8 mouse cellular contexts compared by ENCODE assay signal in the genomic region with DNA sequence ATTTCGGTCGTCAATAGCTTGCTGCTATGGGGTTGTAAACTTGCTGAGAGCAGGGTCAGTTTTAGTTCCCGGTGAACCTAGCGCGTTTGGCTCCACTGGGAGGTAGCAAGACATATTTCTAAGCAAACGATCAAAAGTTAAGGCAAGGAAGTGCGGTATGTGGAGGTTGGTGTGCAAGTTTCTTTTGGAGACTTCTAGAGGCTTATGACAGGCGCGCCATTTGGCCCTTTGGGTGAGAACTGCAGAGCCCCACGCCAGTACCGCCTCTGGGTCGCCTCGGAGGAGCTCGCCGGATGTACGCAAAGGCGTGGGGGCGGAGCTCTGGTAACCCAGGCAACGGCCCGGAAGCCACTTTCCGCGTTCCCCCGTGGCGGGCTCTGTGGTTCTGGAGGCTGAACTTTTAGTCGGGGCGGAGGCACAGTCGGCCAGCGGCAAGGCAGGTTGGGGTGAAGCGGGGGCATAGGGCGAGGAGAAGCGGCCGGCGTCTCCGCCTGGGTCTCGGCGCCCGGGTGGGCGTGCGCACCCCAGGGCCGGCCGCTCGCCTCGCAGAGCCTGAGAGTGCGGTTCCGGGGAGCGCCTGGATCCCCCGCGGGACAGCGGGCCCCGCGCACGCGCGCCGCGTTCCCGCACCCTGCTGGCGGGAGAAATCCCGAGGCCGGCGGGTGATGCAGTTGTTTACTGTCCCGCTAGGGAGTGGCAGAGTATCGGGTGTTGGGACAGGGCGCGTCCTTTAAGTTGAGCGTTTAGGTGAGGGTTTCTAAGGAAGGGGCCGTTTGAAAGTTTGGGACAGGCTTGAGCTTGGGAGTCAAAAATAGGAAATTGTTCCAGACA. TPM values are rescaled to one million over a fixed set of nuclear protein-coding genes. Genes with fewer than 3 reads are reported as not detected.
DNase-seq lines count a peak whose midpoint lies in the region; ATAC-seq and TF ChIP-seq lines count a peak whose summit lies in the region.

A gene (plus strand): TSS at position 51 of the 831 bp plus-strand sequence.

- intact Hi-C loops in heart, postnatal 10 days (cut with DNase I) = no loop called here

- no peaks in the 10 kb centered on the region for H3K36me3 ChIP-seq in E14TG2a.4 (ENCODE audit: insufficient read depth, low read length)
- no peaks in the 10 kb centered on the region for H3K36me3 ChIP-seq in forebrain, embryonic 12.5 days (replicated peaks)
- H3K36me3 ChIP-seq in neural tube, embryonic 15.5 days = no peaks in the 10 kb centered on the region

- H3K4me1 ChIP-seq in E14TG2a.4 (replicated peaks; ENCODE audit: low read depth, low read length) = peaks cover 31% of the 10 kb centered on the region
- peaks cover 21% of the 10 kb centered on the region for H3K4me1 ChIP-seq in forebrain, embryonic 12.5 days
- H3K4me1 ChIP-seq in neural tube, embryonic 15.5 days = peaks cover 16% of the 10 kb centered on the region

- under 1% methylated on average over 64 of the region's 67 CpGs for WGBS in forebrain, embryonic 12.5 days
- under 1% methylated on average over 67 of the region's 67 CpGs for WGBS in neural tube, embryonic 15.5 days

- H3K27me3 ChIP-seq in E14TG2a.4 (ENCODE audit: insufficient read depth, low read length) = no peaks in the 10 kb centered on the region
- H3K27me3 ChIP-seq in forebrain, embryonic 12.5 days = no peaks in the 10 kb centered on the region
- H3K27me3 ChIP-seq in neural tube, embryonic 15.5 days (replicated peaks) = no peaks in the 10 kb centered on the region

- peak; percentile 99 for ATAC-seq in forebrain, embryonic 12.5 days (ENCODE audit: low FRiP score)
- ATAC-seq in neural tube, embryonic 15.5 days (ENCODE audit: low FRiP score) = peak; percentile 100

- peak within 1 kb of the TSS; percentile 90 for H3K27ac ChIP-seq in forebrain, embryonic 12.5 days
- H3K27ac ChIP-seq in neural tube, embryonic 15.5 days (replicated peaks) = peak within 1 kb of the TSS; percentile 87

- H3K4me3 ChIP-seq in E14TG2a.4 (replicated peaks; ENCODE audit: low read length) = peak within 1 kb of the TSS; percentile 95
- peak within 1 kb of the TSS; percentile 66 for H3K4me3 ChIP-seq in forebrain, embryonic 12.5 days (replicated peaks)
- H3K4me3 ChIP-seq in neural tube, embryonic 15.5 days (replicated peaks) = peak within 1 kb of the TSS; percentile 81

- peak; percentile 90 for DNase-seq in c-Kit-positive CD71-positive TER-119-positive erythroid progenitor cells, embryonic 14.5 days (ENCODE audit: low spot score)
- DNase-seq in heart, postnatal 10 days = peak; percentile 96 to 97
- DNase-seq in layer of hippocampus, adult 11-12 months (ENCODE audit: low spot score) = peak; percentile 92
- DNase-seq in lung, adult 18-20 months = peak; percentile 94 to 96
- DNase-seq in testis, postnatal 14 days (ENCODE audit: low spot score) = peak; percentile 93

- H3K9me3 ChIP-seq in E14TG2a.4 (ENCODE audit: low read length) = no peaks in the 10 kb centered on the region
- no peaks in the 10 kb centered on the region for H3K9me3 ChIP-seq in forebrain, embryonic 12.5 days
- H3K9me3 ChIP-seq in neural tube, embryonic 15.5 days (replicated peaks) = no peaks in the 10 kb centered on the region

- H3K9ac ChIP-seq in forebrain, embryonic 12.5 days = peak within 1 kb of the TSS; percentile 68
- peak within 1 kb of the TSS; percentile 56 for H3K9ac ChIP-seq in neural tube, embryonic 15.5 days (replicated peaks)

- TF ChIP-seq CTCF in E14TG2a.4 (conservative IDR thresholded peaks at IDR 0.05; ENCODE audit: low read length) = no peak

- H3K4me2 ChIP-seq in forebrain, embryonic 12.5 days = peak within 1 kb of the TSS; percentile 70
- peak within 1 kb of the TSS; percentile 69 for H3K4me2 ChIP-seq in neural tube, embryonic 15.5 days

RNA-seq across cellular contexts. Expression of the gene that starts here (rescaled TPM):
- 36.6 and 37.8 TPM in 2 replicates for polyA plus RNA-seq in forebrain, embryonic 12.5 days (2016; fragmentation: Nextera tagmentation; extraction: Ambion mirVana)
- 1 to 10 TPM; 6.8 to 8.9 TPM for total RNA-seq in heart, postnatal 10 days (2021)
- polyA plus RNA-seq in neural tube, embryonic 15.5 days (2015; fragmentation: Nextera tagmentation; extraction: Ambion mirVana) = 12.1 and 15.1 TPM in 2 replicates

Comparison
In these comparisons a context has a peak if more than half of its experiments do, and no peak if none do; other contexts are left out.
1. Peak in every context shown above with its lines: DNase-seq, ATAC-seq, H3K4me3 ChIP-seq and H3K27ac ChIP-seq.